Mouse (Mus musculus) testis, postnatal 10 days (tissue): ENCODE measurements around the gene Ptgdr2.
A peak's percentile ranks its signal among the peaks of the same experiment; 100 is the strongest.

Experiments used
- DNase-seq: peaks from one replicate; pipeline ENCODE4 v3.0.0; 2021; ENCODE audit warnings: low spot score

Ptgdr2 gene

DNA sequence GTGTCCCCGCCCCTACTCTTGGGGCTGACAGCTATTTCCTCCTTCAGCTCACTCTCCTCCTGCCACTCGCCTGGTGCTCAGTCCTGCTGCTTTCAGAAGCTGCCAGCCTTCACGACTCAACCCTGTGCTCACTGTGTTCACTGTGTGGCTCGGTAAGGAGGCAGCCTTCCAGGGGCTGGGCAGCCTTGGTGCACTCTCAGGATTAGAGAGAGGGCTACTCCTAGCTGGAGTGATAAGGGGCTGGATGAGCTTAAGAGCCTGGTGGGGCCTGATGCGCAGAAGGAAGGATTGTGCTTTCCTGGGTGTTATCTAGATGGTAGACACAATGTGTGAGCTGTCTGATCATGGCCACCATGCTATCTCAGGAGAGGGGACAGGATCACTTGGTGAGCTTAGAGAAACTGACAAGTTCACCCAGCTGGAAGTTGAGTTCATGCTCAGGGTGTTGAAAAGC is at the start of gene Ptgdr2:
TSS of gene Ptgdr2 (plus strand) at position 51 of the 454 bp plus-strand sequence.
- no peak for DNase-seq

DNA sequence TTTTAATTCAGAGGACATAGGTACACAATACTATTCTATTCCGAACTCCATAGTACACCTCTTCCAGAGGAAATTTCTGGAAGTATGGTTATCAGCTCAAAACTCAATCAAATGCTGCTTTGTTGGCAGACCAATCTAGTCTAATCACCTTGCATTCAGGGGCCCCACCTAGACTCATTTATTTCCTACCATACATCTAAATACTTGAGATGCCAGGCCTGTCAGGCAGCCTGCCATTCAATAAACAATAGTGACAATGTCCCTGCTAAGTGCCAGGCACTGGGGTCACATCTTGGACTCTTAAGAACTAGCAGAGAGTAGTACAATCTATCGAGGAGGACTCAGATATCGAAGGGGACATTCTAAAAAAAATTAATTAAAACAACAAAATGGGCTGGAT is 44.8 kb upstream of the Ptgdr2 start:
- no peak for DNase-seq

- DNase-seq = peak; percentile 99
Observed at GRCm38 (mm10) chr19:10895016-10895528, 41.9 kb upstream of the Ptgdr2 start, which contains the start of gene Prpf19. TSS of gene Prpf19 (plus strand) at chr19:10895231.

DNA sequence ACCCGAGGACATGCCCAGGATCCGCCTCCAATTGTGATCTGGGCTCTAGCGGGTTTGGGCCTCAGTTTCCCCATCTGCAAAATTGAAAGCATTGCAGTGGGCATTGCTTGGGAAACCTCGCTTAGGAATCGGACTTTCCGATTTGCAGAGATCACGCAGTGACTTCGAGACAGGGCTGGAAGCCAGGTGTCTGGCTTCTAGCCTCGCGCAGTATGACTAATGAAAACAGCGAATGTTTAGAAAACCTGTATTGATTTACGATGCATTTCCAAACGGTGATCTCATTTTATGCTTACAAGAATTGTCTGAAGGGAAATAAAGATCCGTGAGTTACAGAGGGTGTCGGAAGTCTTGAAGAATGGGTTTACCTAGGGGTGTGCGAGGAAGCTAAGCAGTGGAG is 41.3 kb upstream of the Ptgdr2 start:
- DNase-seq = no peak

DNA sequence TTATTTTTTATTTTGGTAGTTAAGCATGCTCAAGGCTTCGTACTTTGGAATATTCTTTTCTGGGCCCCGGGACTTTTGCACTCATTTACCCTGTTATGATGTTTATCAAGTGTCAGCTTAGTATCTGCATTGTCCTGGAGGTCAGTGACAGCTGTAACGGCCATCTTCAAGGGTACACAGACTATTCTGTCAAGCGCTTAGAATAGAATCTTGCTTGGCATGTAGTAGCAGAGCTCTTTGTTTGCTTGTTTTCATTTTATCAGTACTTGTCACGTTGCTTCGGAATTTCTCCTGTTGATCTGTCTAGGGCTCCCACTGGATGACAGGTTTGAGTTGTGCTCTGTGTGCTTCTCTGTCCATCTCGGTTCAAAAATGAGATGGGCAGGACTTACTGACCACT is 40.1 kb upstream of the Ptgdr2 start:
- no peak for DNase-seq

DNA sequence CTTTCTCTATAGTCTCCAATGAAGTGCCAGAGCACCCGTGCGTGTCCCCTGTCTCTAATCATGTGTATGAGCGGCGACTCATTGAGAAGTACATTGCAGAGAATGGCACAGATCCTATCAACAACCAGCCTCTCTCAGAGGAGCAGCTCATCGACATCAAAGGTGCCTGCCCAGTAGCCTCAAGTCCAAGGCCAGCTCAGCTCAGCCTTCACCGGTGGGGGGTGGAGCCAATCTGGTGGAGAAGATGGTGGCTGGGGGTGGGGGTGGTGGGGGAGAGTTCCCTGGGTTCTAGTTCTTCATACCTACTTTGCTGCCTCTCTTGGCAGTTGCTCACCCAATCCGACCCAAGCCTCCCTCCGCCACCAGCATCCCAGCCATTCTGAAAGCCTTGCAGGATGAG is 39.5 kb upstream of the Ptgdr2 start:
- no peak for DNase-seq

DNA sequence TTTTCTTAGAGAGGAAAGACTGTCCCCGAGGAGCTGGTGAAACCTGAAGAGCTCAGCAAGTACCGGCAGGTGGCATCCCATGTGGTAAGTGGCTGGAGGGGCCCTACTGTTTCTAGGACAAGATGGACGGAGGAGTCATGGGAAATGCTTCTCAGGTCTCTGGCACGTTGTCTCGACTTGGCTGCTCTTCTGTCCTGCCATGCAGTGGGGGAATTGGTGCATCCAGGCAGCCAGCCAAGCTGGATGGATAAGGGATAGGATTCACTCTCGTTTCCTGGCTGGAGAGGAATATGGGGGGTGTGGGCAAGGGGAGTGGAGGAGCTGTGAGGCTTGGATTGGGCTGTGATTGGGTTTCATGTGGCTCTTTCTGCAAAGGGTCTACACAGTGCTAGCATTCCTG is 36.6 kb upstream of the Ptgdr2 start:
- DNase-seq = peak; percentile 55

GRCm38 (mm10) chr19:10901046-10901445 is 35.9 kb upstream of the Ptgdr2 start:
- DNase-seq = no peak

DNA sequence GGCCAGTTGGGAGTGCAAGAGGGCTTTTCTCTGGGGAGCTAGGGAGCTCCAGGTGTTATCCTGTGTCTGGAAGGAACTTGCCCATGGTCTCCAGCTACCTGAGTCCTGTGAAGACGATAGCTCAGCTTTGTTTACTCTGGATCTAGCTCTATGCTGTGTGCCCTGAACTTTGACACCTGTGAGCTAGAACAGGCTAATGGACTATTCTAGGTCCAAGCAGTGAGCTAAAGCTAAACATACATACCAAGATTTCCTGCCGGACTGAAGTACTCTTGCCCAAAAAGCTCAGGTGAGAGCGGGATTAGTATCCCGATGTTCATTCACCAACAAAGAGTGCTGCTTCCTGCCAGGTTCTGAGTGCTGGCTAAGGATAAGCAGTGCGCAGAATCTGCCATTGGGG is 32.4 kb upstream of the Ptgdr2 start:
- DNase-seq = no peak

GRCm38 (mm10) chr19:10904927-10905727 is 31.8 kb upstream of the Ptgdr2 start:
- peak; percentile 68 for DNase-seq

DNA sequence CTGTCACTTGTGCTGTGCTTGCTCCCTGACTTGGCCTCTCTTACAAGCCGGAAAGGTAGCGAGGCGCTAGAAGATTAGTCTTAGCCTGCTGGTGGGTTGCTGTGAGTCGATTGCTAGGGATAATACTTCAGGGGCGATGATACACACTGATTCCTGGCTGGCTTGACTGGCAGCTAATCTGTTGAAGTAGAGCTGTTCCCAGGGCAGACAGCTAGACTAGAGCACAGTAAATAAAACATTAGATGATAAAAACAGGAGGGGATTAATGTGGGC is 31.3 kb upstream of the Ptgdr2 start:
- DNase-seq = no peak

DNA sequence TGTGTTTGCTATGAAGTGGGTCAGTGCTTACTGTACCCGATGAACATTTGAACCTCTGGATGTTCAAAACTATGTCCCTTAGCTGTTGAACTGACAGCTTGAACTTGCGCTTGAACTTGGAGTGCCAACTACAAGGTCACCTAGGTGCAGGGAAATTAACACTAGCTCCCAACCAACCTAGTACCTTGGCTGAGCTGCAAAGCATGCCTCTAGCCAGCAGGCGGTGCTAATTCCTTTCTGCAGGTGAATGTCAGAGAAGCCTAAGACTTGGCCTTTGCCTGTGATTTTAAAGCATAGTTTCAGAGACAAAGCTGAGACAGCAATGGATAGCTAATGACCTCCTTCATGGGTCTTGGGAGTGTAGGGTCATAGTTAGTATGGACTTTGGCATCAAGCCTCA is 29.1 kb upstream of the Ptgdr2 start:
- peak; percentile 75 for DNase-seq

DNA sequence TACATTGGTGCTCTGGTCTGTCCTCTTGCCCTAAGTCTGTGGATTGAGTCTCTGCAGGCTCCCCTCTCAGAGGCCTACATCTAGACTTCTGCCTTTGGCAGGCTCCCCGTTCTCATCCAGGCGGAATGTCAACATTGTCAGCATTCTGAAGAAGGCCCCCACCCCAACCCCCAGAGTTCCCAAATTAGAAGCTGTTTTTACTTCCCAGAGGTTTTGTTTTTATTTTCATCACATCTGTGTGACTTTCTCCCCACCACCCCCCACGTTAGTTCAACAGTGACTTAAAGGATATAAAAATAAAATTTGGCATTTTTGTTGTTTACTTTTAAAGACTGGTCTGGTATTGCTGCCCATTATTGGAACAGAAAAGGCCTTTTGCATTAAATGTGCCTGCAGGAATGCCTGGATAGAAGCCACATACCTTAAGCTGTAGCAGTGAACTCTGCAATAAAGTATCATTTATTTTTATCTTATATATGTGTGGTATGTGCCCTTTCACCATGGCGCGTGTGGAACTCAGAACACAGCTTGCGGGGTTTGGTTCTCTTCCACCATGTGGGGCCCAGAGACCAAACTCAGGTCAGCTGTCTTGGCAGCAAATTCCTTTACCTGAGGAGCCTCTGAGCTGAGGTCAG is 27.8 kb upstream of the Ptgdr2 start:
- DNase-seq = no peak

DNA sequence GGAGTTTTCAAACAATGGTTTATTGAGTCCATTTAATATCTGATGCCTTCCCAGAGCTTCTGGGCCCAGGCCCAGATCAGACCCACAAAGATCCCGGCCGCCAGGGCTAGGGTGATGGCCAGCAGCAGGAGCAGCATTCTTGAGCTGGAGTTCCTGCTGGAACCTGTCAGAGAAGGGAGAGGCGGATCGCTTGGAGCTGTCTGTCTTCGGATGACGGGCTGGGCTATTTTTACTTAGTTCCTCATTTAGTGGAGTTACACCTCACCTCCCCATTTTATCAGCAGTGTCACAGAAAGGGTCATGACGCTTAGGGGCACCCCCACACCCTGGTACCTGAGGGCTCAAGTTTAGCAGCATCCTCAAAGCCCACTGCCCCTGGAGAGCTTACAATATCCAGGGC is 22.7 kb upstream of the Ptgdr2 start:
- no peak for DNase-seq

DNA sequence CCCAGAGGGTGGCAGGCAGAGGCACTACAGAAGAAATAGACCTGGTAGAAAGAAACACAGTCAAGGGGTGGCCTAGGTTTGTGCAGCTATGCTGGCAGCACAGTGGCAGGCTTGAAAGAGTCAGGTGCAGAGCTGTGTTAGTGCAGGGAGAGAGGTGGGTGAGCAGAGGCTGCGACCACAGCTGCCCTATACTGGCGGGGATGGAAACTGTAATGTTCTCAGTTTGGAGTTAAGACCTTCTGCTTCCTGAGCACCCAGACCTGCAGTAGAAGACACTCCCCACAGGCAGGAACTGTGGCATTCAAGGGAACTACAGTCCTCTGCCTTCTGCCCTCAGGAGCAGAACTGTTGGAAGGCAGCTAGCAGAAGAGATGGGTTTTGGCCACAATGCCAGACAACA is 22.1 kb upstream of the Ptgdr2 start:
- DNase-seq = no peak

GRCm38 (mm10) chr19:10916506-10916905 is 20.5 kb upstream of the Ptgdr2 start:
- DNase-seq = no peak

DNA sequence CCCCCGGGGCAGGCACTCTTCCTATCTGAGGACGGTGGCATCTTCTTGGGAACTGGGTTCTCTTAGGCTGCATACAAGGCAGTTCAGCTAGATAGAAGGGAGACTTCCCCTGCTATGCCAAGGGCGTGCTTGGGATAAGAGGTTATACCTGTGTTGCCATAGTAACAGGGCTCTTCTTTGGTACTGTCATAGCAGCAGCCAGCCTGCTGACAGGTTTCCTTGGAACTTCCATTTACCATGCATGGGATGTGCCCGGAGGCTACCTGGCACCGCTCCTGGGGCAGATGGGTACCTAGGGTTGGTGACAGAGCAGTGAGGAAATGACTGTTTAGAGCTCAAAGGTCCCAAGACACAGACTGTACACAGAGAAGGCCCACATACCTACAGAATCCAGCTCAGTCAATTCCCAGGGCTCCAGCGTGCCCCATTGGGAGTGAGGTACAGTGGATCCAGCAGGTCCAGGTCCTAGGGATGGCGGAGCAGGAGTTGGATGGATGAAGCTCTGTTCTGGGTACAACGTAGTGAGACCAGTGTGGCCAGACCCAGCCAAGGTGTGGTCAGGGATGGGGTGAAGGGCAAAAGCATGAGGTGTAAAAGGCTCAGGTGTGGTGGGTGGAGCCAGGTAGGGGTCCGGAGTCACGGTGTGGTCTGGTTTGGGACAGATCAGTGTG is 18.5 kb upstream of the Ptgdr2 start:
- no peak for DNase-seq

DNA sequence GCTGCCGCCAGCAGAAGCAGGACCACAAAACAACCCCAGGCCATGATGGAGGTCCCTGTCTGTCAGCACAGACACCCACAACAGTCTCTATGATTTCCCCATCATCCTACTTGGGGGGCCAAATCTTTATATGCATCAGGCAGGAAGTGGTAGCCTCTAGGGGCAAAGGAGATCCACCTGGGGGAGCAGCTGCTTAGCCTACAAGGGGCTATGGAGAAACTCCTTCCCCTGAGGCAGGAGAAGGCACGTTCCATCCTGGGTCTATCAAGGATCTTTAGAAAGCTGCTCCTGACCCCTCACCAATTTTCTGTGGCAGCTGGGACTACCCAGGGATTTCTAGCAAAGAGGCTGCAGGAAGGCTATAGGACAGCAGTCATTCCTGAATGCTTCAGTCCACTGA is 16.4 kb upstream of the Ptgdr2 start, which contains the start of gene Zp1:
TSS of gene Zp1 (minus strand) at position 101 of the 400 bp plus-strand sequence.
- no peak for DNase-seq

DNA sequence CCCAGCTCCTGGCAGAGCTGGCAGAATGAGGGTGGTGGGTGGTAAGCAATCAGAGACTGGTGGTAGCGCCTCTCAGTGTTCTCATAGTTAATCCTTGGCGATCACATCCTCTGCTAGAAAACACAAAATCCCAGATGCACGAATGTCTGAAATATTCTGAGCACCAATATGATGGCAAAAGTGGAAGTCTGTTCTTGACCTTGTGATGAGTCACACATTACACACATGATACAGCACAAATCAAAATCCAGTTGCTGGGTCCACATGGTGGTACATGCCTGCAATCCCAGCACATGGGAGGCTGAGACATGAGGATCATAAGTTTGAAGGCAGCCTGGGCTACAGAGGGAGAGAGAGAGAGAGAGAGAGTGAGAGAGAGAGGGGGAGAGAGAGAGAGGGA is 15.9 kb upstream of the Ptgdr2 start:
- no peak for DNase-seq

DNA sequence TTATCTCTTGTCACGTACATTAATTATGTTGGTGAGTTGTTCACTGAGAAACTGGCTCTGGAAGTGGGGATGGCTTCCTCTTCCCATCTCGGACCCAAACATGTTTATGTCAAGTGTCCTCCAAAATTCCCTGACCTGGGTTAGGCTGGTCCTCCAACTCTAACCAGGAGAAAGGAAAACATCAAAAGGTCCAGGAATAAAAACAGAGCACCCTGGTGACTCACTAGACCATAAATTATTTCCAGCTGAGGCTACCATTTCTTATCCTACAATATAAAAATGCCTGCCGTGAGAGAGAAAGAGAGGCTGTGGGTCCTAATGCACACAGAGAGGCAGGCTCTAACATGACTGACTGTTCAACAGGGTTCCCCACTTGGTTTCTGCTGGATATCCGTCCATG is 12.7 kb upstream of the Ptgdr2 start:
- DNase-seq = no peak

- no peak for DNase-seq
Observed at GRCm38 (mm10) chr19:10926123-10926621, 10.8 kb upstream of the Ptgdr2 start.

DNA sequence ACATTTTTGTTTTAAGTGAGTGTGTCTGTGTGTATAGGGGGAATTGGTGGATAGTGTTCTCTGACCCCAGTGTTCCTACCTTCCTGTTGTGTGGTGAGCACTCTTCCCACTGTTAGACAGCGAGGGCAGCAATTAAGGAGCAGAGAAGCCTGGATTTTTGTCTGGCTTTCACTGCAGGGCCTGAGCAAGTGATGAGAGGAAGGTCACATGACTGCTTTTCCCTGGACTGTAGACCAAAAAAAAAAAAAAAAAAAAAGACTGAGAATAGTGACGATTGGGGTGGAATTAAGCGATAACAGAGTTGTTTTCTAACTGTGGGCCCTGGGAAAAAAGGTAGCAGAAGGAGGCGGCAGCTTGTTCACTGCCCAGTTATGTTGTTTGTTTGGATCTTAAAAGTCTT is 10.3 kb upstream of the Ptgdr2 start:
- DNase-seq = no peak

DNA sequence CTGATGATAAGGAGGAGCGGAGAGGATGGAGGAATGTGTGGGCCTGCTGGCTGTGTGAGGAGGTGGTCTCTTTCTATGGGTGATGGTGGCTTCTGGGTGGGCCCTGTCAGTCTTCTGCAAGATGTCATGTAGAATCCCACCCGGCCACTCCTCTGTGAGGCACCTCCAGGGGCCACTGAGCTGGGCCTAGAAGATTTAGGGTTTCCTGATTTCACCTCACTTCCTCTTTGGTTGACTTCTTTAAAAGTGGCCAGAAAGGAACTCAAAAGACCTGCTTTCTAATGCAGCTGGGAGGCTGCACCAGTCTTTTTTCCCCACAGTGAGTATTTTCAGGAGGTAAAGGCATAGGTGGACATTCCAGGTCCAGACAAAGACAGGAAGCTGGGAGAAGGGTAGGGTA is 6.3 kb upstream of the Ptgdr2 start:
- no peak for DNase-seq
